Mouse (Mus musculus) CD4-positive helper T cell, adult 2 months (primary cell): ENCODE data around the gene Rab34.
A peak's percentile ranks its signal among the peaks of the same experiment; 100 is the strongest.
"Not testable (repeated sequence)": the region's sequence is repeated elsewhere in the genome, so short reads cannot be mapped to it uniquely, and the experiment has no call there.

Experiments used
- DNase-seq: peaks from one replicate; pipeline ENCODE4 v3.0.0-alpha.2; 2012; ENCODE audit warnings: low read depth, missing footprints, low spot score

Rab34 gene

DNA sequence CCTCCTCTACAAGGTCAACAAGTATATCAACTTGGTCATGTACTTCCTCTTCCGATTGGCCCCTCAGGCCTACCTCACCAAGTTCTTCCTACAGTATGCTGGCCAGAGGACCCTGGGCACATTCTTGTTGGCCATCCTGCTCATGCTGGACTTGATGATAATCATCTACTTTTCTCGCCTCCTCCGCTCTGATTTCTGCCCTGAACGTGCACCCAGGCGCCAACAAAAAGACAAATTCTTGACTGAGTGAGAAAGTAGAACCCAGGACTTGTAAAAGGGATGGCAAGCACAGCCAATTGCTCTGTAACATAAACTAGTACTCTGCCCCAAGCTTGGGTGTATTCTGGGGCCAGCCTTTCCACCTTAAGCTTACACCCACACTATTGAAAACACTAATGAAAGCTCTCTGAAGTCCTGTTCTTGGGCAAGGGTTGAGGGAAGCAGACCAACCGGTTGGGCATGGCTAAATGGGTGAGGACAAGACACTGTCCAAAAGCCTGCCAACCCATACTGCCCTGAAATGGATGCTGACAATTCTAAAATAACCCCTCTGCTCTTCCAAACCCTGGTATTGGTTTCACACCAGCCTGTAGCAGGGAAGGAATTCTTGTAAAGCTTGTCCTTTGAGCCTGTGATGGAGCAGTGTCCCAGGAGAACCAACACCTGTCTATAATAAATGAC, 8.0 kb upstream of the Rab34 start:
- DNase-seq = peak; percentile 11

DNA sequence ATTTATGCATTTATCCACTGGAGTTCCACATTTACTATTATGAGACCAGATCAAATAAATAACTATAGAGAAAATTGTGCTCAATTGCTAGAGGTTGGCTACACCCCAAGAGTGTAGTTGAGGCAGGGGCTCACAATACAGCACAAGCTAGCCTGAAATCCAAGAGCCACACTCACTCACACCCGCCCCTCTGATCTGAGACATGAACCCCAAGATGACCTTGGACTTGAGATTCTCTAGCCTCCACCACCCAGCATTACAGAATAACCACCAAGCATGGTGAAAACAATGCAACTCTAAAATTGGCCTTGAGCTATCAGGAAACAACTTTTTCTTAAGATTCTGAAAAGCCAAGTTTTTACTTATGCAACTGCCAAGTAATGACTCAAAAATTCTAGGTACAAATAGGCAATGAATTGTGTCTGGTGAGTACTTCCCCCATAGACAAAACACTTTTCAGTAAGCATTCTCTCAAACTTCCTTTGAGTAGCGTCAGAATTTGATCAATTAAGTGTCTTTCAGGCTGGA, 6.3 kb upstream of the Rab34 start:
- no peak for DNase-seq

DNA sequence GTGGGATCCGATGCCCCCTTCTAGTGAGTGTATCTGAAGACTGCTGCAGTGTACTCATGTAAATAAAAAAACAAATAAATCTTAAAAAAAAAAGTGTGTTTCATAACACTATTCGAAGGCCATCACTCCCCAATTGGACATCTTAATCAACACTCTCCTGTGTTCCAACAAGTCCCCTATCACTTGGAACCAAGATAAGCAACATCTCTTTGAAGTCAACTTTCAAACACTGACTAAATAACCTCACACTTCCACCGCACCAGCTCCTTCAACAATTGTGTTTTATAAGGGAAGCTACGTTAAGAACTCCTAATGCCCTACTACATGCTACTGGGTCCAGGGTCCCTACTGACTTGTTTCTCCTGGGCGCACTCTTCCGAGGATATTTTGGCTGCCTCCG, 5.8 kb upstream of the Rab34 start:
- DNase-seq = no peak

DNA sequence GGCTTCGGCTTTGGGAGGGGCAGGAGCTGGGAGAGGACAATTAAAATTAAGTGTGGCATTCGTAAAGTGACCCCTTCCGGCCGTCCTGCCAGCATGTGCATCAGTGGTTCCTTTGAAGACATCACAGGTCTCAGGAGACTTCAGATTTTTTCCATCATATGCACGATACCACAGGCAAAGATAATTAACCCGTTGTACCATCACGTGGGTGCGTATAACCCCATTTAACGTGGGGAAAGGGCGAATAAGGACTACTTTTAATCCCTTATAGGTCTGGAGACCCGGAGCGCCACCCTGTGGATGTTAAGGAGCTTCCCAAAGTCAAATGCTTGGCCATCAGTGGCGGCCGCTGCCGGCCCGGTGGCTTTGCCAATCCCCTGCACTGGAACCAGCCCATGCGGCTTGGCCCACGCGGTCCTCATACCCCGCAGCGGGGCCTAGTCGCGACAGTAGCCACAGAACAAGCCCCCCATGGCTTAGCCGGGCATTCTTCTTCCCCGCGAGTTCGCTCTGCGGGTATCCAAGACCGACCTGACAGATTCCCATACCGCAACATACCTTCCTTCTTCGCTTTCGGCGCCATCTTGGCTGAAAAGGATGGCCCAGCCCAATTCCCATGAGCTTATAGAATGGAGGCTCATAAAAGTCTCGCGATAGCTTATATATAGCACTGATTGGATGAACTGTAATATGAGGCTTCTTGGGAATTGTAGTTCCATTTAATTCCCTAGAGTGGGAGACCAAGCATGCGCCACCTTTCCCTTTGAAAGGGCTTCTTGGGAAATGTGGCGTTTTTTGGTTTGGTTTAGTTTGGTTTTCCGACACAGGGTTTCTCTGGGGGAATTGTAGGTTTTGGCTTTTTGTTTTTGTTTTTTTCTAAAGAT, 5.0 kb upstream of the Rab34 start, which contains the start of gene Rpl23a:
Rpl23a (minus strand) TSS at position 624 of the 884 bp plus-strand sequence.
- DNase-seq = peak; percentile 92

DNA sequence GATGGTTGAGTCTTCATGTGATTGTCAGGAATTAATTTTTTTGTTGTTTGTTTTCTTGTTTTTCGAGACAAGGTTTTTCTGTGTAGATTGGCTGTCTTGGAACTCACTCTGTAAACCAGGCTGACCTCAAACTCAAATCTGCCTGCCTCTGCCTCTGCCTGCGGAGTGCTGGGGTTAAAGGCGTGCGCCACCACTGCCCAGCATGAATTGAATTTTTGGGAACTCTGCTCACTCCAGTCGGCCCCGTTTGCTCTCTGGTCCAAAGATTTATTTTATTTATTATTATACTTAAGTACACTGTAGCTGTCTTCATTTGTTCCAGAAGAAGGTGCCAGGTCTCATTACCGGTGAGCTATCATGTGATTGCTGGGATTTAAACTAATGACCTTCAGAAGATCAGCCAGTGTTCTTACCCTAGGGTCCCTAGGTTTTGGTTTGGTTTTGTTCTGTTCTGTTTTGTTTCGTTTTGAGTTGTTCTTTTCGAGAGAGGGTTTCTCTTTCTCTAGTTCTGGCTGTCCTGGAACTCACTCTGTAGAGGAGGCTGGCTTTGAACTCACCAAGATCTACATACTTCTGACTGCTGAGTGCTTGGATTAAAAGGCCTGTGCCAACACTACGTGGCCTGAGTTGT, 4.2 kb upstream of the Rab34 start:
- no peak for DNase-seq

DNA sequence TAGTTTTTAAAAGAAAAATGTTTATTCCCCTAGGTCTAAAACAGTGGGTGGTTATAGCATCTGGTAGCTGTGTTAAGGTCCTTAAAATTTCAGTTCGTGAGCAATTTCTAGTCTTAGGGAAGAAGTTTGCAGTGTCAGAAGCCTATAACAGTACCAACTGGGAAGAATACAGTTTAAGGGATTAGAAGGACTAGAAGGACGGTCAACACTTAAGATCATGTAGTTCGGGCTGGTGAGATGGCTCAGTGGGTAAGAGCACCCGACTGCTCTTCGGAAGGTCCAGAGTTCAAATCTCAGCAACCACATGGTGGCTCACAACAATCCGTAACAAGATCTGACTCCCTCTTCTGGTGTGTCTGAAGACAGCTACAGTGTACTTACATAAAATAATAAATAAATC, 3.5 kb upstream of the Rab34 start:
- DNase-seq = not testable (repeated sequence)

DNA sequence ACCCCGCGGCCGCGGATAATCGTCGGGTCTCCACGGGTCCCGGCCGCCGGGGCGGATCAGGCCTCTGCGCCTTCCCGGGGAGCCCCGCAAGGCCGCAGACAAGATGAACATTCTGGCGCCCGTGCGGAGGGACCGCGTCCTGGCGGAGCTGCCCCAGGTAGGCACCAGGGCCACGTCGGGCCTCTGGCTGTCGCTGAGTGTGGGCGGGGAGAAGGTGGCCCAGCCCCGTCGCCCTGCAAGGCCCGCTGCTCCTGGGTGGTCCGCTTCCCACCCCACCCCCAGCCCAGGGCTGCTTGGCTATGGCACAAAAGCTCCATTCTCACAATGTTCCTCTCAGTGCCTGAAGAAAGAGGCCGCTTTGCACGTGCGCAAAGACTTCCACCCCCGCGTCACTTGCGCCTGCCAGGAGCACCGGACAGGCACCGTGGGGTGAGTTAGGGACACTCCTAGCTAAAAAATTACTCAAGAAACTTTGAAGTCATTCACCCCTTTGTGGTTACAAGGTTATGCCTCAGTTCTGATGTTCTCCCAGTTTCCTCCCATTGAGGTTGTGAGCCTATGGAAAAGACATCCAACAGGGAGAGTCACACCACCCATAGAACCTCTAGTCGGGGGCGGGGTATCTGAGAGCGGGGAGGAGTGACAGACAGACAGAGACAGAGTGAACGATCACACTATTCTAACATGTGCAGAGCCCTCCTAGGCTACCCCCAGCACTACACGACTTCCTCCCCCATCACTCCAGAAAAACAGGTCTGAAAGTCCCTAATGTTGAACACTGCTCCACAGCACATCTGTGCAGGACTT, 1.2 kb downstream of the Rab34 start:
- DNase-seq = peak; percentile 52

DNA sequence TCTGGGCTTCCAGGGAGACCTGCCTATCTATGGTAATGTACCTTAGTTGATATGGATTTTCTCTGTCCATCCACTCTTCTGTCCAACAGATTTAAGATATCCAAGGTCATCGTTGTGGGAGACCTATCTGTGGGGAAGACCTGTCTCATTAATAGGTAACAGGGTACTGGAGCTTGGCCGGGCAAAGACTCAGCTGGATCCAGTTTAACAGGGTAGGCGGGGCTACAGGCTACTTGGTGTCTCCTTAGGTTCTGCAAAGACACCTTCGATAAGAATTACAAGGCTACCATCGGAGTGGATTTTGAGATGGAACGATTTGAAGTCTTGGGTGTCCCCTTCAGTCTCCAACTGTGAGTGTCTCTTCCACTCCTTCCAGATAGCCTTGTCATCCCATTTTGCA, 1.8 kb downstream of the Rab34 start:
- no peak for DNase-seq

DNA sequence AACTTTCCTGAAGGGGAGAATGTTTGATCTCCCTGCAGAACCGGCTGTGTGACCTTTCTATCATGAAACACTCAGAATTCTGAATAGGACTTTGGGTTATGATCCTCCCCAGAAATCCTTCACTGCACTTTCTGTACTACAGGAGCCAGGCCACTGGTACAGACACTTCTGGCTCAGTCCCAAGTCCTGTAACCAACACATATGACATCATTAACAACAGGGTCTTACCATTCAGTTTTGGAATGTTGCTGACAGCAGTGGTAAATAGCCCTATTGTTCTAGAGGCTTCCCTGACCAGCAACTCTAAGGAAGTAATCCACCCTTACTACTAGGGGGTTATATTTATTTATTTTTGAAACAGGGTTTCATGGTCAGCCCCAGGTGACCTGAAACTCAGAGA, 4.9 kb downstream of the Rab34 start, which contains the start of gene Proca1:
Proca1 (plus strand) TSS at position 280 of the 400 bp plus-strand sequence.
- DNase-seq = no peak

DNA sequence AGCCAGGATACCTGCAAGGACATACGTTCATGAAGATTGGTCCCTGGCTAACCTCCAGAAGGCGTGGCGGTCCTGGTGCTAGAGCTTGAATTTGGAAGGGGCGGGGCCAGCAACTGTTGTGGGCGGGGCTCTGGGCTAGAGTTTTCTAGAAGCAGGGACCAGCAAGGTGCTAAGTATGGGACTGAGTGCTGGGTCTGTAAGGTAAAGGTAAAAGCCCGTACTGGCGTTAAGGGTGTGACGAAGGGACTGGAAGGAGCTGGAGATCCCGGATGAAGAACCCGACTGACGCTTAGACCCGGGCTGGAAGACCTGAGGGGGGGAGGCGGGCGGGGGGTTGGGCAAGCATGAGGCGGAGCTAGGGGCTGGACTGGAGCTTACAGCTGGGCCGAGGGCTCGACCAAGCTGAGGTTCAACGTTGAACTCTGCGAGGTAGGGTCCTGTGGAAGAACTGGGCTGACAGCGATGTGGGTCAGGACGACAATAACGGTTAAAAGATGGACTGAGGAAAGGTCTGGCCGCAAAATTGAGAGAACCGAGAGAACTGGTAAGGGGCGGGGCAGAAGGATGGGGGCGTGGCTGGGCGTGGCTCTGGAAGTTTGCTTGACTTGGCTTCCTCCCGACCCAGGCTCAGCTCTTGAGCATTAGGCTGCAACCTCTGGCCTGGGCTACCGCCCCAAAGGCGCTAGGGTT, 6.3 kb downstream of the Rab34 start:
- peak; percentile 65 for DNase-seq

DNA sequence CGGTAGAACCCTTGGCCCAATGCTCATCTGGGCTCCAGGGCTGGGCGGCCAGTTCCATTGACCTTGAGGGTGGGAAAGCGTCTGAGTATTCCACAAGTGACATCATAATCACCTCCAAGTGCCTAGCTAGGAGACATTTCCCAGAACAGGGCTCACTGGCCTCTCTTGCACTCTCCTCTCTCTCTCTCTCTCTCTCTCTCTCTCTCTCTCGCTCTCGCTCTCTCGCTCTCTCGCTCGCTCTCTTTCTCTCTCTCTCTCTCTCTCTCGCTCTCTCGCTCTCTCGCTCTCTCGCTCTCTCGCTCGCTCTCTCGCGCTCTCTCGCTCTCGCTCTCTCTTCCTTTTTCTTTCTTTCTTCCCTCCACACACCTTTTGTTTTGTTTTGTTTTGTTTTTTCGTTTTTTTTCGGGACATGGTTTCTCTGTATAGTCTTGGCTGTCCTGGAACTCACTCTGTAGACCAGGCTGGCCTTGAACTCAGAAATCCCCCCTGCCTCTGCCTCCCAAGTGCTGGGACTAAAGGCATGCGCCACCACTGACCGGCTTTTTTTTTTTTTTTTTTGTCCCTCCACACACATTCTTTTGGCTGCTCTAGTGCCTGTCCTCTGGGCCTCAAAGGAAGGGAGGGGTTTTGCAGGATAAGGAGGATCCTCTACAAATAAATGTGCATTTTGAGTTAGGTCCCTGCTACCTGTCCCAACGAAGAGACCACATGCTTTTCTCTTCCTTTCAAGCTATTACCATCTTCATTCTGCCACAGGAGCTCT, 7.1 kb downstream of the Rab34 start:
- DNase-seq = no peak

DNA sequence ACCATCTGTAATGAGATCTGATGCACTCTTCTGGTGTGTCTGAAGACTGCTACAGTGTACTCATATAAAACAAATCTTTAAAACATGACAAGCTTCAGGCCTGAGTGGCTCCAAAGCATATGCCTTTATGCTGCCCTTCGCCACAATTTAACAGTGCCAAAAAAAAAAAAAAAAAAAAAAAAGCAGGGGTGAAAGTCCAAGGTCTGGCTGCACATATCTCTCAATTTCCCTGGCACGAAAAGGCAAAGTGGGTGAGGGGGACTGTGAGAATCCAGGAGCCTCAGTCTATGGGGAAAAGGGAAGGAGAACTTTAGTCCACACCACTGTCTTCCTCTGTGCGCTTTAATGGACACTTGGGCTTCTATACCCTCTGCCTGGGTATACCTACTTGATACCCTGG, 14.1 kb downstream of the Rab34 start:
- no peak for DNase-seq

DNA sequence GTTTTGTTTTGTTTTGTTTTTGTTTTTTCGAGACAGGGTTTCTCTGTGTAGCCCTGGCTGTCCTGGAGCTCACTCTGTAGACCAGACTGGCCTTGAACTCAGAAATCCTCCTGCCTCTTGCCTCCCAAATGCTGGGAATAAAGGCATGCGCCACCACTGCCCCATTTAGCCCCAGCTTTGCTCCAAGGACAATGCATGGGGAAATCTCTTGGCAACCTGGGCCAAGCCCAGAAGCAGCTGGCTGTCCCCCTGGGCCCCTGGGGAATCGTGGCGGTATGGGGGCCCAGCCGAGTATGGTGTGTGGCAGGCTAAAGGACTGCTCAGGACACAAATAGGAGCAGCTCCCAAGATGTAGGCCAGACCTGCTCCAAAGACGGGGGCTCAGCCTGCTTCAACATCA, 16.1 kb downstream of the Rab34 start:
- DNase-seq = no peak

DNA sequence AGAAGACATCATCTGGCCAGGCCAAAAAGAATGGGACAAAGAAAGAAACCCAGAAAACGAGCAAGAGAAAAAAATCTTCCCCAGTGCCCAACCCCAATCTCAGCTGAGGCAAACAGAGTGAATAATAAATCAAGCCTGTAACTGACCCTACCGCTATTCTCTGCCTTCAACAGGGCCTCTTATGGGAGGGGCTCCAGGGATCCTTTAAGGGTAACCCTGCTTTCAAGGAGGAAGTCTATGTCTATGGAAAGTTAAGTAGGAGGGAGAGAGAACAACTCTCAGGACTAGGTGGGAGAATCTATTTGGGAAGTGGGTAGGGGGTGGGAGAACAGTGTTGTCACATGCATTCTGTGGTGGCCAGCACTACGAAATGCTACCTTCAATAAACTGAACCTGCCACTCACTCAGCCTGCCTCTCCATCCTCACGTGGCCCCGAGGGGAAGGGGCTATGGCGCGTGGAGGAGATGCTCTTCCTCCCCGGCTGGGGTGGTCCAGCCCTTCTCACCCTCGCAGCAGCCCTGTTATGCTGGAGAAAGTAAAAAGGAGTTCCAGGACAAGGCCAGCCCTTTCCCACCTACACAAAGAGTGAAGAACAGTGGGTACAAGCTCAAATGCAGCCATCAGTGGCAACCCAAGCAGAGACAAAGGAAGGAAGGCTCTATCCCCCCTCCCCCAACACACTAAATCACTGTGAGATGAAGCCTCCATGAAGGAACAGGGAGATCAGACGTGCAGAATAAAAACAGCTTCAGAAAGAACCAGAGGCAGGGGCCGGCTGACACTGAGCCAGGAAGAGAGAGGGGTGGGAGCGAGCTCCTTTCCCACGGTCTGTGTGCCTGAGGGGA, 17.4 kb downstream of the Rab34 start:
- DNase-seq = no peak

DNA sequence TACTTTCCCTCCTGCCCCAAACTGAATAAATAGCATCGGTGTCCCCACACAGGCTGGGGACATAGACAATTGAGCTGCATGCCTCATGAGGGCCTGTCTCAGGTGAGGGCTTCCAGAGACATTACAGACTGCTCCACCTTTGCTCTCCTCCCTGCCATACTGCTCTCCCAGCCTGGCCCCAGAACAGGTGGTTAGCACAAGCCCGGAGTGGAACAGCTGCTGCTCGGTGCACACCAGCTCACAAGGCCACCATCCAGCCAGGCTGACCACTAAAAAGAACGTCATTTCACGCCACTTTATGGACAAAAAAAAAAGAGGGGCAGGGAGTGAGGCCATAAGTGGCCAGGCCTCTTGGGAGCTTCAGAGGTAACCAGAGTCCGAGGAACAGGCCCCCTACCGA, 19.0 kb downstream of the Rab34 start:
- no peak for DNase-seq

DNA sequence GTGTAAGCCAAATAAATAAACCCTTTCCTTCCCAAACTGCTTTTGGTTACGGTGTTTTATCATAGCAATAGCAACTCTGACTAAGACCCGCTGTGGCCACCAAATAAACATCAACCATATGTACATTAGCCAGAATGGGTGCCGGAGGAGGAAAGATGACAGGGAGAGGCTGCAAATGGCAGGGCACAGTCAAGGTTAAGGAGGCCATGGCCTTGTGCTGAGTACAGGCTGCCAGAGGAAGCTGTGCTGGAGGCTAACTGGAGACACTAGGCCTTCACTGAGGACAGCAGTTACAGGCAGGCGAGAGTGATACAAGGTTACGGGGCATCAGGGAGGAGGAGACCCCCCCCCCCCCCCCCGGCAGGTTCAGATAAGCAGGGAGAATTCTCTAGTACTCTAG, 21.7 kb downstream of the Rab34 start:
- no peak for DNase-seq

DNA sequence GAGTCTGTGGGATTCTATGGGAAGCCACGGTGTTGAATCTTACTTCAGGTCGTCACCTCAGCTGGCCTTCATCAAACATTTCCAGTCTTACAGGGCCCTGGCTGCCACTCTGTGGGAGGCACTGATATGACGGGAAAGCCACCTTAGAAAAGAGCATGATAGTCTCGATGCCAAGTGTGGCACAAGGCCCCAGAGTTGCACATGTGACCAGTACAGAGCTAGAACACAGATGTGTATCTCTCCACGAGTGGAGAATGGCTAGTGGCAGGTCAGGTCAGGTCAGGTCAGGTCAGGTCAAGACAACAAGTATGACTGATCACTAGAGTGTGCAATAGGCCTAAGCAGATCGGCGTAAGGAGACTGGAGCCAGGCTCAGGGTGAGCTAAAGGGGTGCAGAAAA, 22.4 kb downstream of the Rab34 start:
- DNase-seq = no peak

DNA sequence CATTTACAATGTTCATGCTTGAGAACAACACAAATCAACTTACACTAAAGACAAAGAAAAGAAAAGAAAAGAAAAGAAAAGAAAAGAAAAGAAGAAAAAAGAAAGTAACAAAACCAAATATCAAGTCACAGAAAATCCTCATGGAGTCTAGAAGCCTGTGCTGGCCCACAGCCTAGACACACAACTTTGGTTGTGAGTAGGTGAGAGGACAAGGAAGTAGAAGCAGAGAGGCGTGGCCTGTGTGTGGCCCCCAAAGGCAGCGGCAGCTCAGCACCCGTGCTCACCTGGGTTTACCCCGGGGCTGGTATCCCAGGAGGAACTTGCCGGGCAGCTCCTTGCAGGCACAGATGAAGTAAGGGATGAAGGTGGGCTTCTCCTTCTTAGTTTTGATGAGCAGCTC, 23.3 kb downstream of the Rab34 start:
- DNase-seq = no peak
